Mouse (Mus musculus) limb, embryonic 15.5 days (tissue): ENCODE results near the gene H2-Ab1. TPM values are rescaled to one million over a fixed set of nuclear protein-coding genes. Genes with fewer than 3 reads are reported as not detected.
"Not testable (repeated sequence)": the region's sequence is repeated elsewhere in the genome, so short reads cannot be mapped to it uniquely, and the experiment has no call there.

ENCODE experiments used
- ATAC-seq: fragments of 200-750 bp; cut with Nextera tagmentation; 2 replicates; pipeline ENCODE4 v1.8.0; 2017; ENCODE audit warnings: low read depth, moderate TSS enrichment; ENCODE audit not compliant: insufficient number of reproducible peaks, low FRiP score, low TSS enrichment
- H3K27ac ChIP-seq: fragments of 300-500 bp; sonication (generic); 2 replicates; pipeline ENCODE4 v1.5.1; 2015; ENCODE audit warnings: moderate library complexity, mild to moderate bottlenecking, inconsistent platforms
- H3K27me3 ChIP-seq: fragments of 300-500 bp; sonication (generic); 2 replicates; pipeline ENCODE4 v1.6.1; 2015; ENCODE audit warnings: inconsistent platforms
- H3K36me3 ChIP-seq: fragments of 300-500 bp; sonication (generic); 2 replicates; pipeline ENCODE4 v1.6.1; 2015; ENCODE audit warnings: inconsistent platforms
- H3K4me1 ChIP-seq: fragments of 300-500 bp; sonication (generic); 2 replicates; pipeline ENCODE4 v1.6.1; 2015; ENCODE audit warnings: inconsistent platforms
- H3K4me2 ChIP-seq: fragments of 300-500 bp; sonication (generic); 2 replicates; pipeline ENCODE4 v1.6.1; 2015; ENCODE audit warnings: mild to moderate bottlenecking, inconsistent platforms
- H3K4me3 ChIP-seq: fragments of 300-500 bp; sonication (generic); 2 replicates; pipeline ENCODE4 v1.5.1; 2015; ENCODE audit warnings: mild to moderate bottlenecking, inconsistent platforms
- H3K9ac ChIP-seq: fragments of 300-500 bp; sonication (generic); 2 replicates; pipeline ENCODE4 v1.6.1; 2015; ENCODE audit warnings: inconsistent platforms
- H3K9me3 ChIP-seq: fragments of 300-500 bp; sonication (generic); 2 replicates; pipeline ENCODE4 v1.6.1; 2016; ENCODE audit warnings: inconsistent platforms
- WGBS: fragments of 180-500 bp; shearing (Covaris S2); methylation state at CpG from one replicate; pipeline ENCODE4 v1.1.7; 2015; 5-methylcytosine and 5-hydroxymethylcytosine counted together
- polyA plus RNA-seq: library from polyadenylated mRNA; unstranded; fragments of >200 nt; fragmentation: Nextera tagmentation; extraction: Ambion mirVana; gene quantifications from 2 replicates; pipeline ENCODE4 v1.2.1, GENCODE M21; 2015

Gene H2-Ab1
- 5.8 and 7.5 TPM in 2 replicates for polyA plus RNA-seq

- 71% methylated on average over 11 of the region's 11 CpGs for WGBS
- H3K27me3 ChIP-seq: peaks cover 29% of the 10 kb centered on the region; the same call in 1 of the 2 replicates
- no peak for ATAC-seq
- no peaks in the 10 kb centered on the region for H3K36me3 ChIP-seq
- no peak within 1 kb of the TSS for H3K4me2 ChIP-seq
- H3K9me3 ChIP-seq: no peaks in the 10 kb centered on the region
- H3K27ac ChIP-seq: no peak within 1 kb of the TSS
- H3K4me3 ChIP-seq: no peak within 1 kb of the TSS
- H3K4me1 ChIP-seq: no peaks in the 10 kb centered on the region
- no peak within 1 kb of the TSS for H3K9ac ChIP-seq
Observed at GRCm38 (mm10) chr17:34257594-34258375, at the start of gene H2-Ab1. TSS of gene H2-Ab1 (plus strand) at chr17:34257689.

- Histone ChIP-seq H3K4me2 (no peak overlapping the region), H3K4me1 (peaks cover 8% of the 10 kb centered on the region), H3K9ac (no peak overlapping the region), H3K9me3 (no peaks in the 10 kb centered on the region), H3K27ac (no peak overlapping the region), H3K4me3 (no peak overlapping the region), H3K27me3 (peaks cover 68% of the 10 kb centered on the region), H3K36me3 (no peaks in the 10 kb centered on the region)
- 96% methylated on average over 9 of the region's 9 CpGs for WGBS
- ATAC-seq: no peak
Observed at GRCm38 (mm10) chr17:34207866-34208265, 49.6 kb upstream of the H2-Ab1 start.

- Histone ChIP-seq H3K36me3 (no peaks in the 10 kb centered on the region), H3K27me3 (peaks cover 69% of the 10 kb centered on the region), H3K9ac (no peak overlapping the region), H3K9me3 (no peaks in the 10 kb centered on the region), H3K27ac (no peak overlapping the region), H3K4me1 (peaks cover 8% of the 10 kb centered on the region), H3K4me3 (no peak overlapping the region), H3K4me2 (no peak overlapping the region)
- WGBS: 23% methylated on average over 10 of the region's 10 CpGs
- no peak for ATAC-seq
Observed at GRCm38 (mm10) chr17:34208421-34208820, 49.1 kb upstream of the H2-Ab1 start.

GRCm38 (mm10) chr17:34209680-34210079 is 47.8 kb upstream of the H2-Ab1 start:
- no peaks in the 10 kb centered on the region for H3K36me3 ChIP-seq
- peaks cover 8% of the 10 kb centered on the region for H3K4me1 ChIP-seq
- no peak for ATAC-seq
- no peak overlapping the region for H3K27ac ChIP-seq
- H3K9me3 ChIP-seq: no peaks in the 10 kb centered on the region
- H3K9ac ChIP-seq: no peak overlapping the region
- H3K4me2 ChIP-seq: no peak overlapping the region
- H3K4me3 ChIP-seq: no peak overlapping the region
- WGBS: 60% methylated on average over 3 of the region's 3 CpGs
- peaks cover 80% of the 10 kb centered on the region for H3K27me3 ChIP-seq

GRCm38 (mm10) chr17:34210599-34210998 is 46.9 kb upstream of the H2-Ab1 start:
- ATAC-seq: no peak
- H3K9ac ChIP-seq: no peak overlapping the region
- H3K4me3 ChIP-seq: no peak overlapping the region
- H3K27me3 ChIP-seq: peaks cover 78% of the 10 kb centered on the region
- H3K27ac ChIP-seq: no peak overlapping the region
- H3K4me2 ChIP-seq: no peak overlapping the region
- no peaks in the 10 kb centered on the region for H3K4me1 ChIP-seq
- H3K9me3 ChIP-seq: no peaks in the 10 kb centered on the region
- WGBS: 73% methylated on average over 3 of the region's 3 CpGs
- H3K36me3 ChIP-seq: no peaks in the 10 kb centered on the region

GRCm38 (mm10) chr17:34211746-34212365 is 45.6 kb upstream of the H2-Ab1 start:
- Histone ChIP-seq H3K4me3 (no peak overlapping the region), H3K27ac (no peak overlapping the region), H3K9ac (no peak overlapping the region), H3K4me1 (no peaks in the 10 kb centered on the region), H3K27me3 (peaks cover 69% of the 10 kb centered on the region), H3K36me3 (no peaks in the 10 kb centered on the region), H3K9me3 (no peaks in the 10 kb centered on the region), H3K4me2 (no peak overlapping the region)
- ATAC-seq: no peak
- WGBS: 20% methylated on average over 23 of the region's 23 CpGs

GRCm38 (mm10) chr17:34213936-34214335 is 43.6 kb upstream of the H2-Ab1 start:
- Histone ChIP-seq H3K4me3 (no peak overlapping the region), H3K27me3 (peaks cover 61% of the 10 kb centered on the region), H3K4me1 (no peaks in the 10 kb centered on the region), H3K4me2 (no peak overlapping the region), H3K27ac (no peak overlapping the region), H3K9ac (no peak overlapping the region), H3K36me3 (no peaks in the 10 kb centered on the region), H3K9me3 (no peaks in the 10 kb centered on the region)
- ATAC-seq: no peak
- 44% methylated on average over 21 of the region's 21 CpGs for WGBS

- H3K9me3 ChIP-seq: no peaks in the 10 kb centered on the region
- no peak overlapping the region for H3K27ac ChIP-seq
- no peak for ATAC-seq
- no peak overlapping the region for H3K9ac ChIP-seq
- H3K4me1 ChIP-seq: no peaks in the 10 kb centered on the region
- H3K36me3 ChIP-seq: no peaks in the 10 kb centered on the region
- 86% methylated on average over 12 of the region's 12 CpGs for WGBS
- no peak overlapping the region for H3K4me2 ChIP-seq
- H3K27me3 ChIP-seq: peaks cover 52% of the 10 kb centered on the region
- no peak overlapping the region for H3K4me3 ChIP-seq
Observed at GRCm38 (mm10) chr17:34215176-34215575, 42.3 kb upstream of the H2-Ab1 start.

GRCm38 (mm10) chr17:34217216-34217928 is 40.1 kb upstream of the H2-Ab1 start:
- no peak for ATAC-seq

GRCm38 (mm10) chr17:34217986-34218385 is 39.5 kb upstream of the H2-Ab1 start:
- ATAC-seq: no peak
- no peaks in the 10 kb centered on the region for H3K4me1 ChIP-seq
- H3K36me3 ChIP-seq: no peaks in the 10 kb centered on the region
- no peak overlapping the region for H3K4me3 ChIP-seq
- H3K27ac ChIP-seq: no peak overlapping the region
- peaks cover 25% of the 10 kb centered on the region for H3K27me3 ChIP-seq
- H3K9me3 ChIP-seq: no peaks in the 10 kb centered on the region
- H3K4me2 ChIP-seq: no peak overlapping the region
- no peak overlapping the region for H3K9ac ChIP-seq
- 82% methylated on average over 5 of the region's 5 CpGs for WGBS

More at GRCm38 (mm10) chr17:34217216-34217928, 40.1 kb upstream of the H2-Ab1 start:
- H3K9me3 ChIP-seq: no peaks in the 10 kb centered on the region
- no peak overlapping the region for H3K27ac ChIP-seq
- H3K4me1 ChIP-seq: no peaks in the 10 kb centered on the region
- WGBS: 85% methylated on average over 8 of the region's 8 CpGs
- no peak overlapping the region for H3K4me2 ChIP-seq
- H3K36me3 ChIP-seq: no peaks in the 10 kb centered on the region
- no peak overlapping the region for H3K4me3 ChIP-seq
- peaks cover 32% of the 10 kb centered on the region for H3K27me3 ChIP-seq
- no peak overlapping the region for H3K9ac ChIP-seq

- Histone ChIP-seq H3K4me3 (no peak overlapping the region), H3K4me2 (no peak overlapping the region), H3K9me3 (no peaks in the 10 kb centered on the region), H3K27me3 (peaks cover 19% of the 10 kb centered on the region), H3K9ac (no peak overlapping the region), H3K4me1 (no peaks in the 10 kb centered on the region), H3K36me3 (no peaks in the 10 kb centered on the region), H3K27ac (no peak overlapping the region)
- WGBS: 70% methylated on average over 11 of the region's 11 CpGs
- ATAC-seq: peak; percentile 69; the same call in 1 of the 2 replicates
Observed at GRCm38 (mm10) chr17:34218675-34219074, 38.8 kb upstream of the H2-Ab1 start.

- H3K27ac ChIP-seq, H3K4me2 ChIP-seq, H3K4me1 ChIP-seq, H3K4me3 ChIP-seq, ATAC-seq, H3K9me3 ChIP-seq, H3K36me3 ChIP-seq, H3K9ac ChIP-seq: not testable (repeated sequence)
- H3K27me3 ChIP-seq: peaks cover 14% of the 10 kb centered on the region
- WGBS: 90% methylated on average over 9 of the region's 11 CpGs
Observed at GRCm38 (mm10) chr17:34219096-34219495, 38.4 kb upstream of the H2-Ab1 start.
